13 mouse cellular contexts compared by ENCODE assay signal in the genomic region with DNA sequence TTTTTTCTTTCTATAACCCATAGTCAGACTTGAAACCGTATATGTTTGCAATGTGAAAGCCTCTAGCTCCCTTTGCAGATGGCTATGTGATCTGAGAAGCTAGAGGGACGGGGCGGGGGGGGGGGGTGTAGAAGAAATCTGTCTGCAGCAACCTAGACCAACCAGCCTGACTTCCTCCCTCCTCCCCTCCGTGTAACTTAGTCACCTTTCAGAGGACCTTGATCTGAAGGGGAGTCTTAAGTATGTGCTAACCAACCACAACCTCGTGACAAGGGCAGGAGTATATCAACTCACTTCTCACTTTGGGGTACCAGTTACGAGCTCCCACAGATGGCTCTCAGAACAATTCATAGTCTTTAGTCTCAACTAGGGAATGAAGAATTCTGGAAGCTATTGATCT. TPM values are rescaled to one million over a fixed set of nuclear protein-coding genes. Genes with fewer than 3 reads are reported as not detected.
"Had no signal": no experiment of that assay in that cellular context is flagged by ENCODE, and none has a peak within 500 bp of the region (broad histone marks: within the 10 kb centered on the region; RNA-seq: fewer than 3 reads in every experiment).

No protein-coding gene starts in this region.

- H3K4me2 ChIP-seq: liver, embryonic 13.5 days; lung, embryonic 15.5 days; midbrain, embryonic 12.5 days; neural tube, embryonic 13.5 days had no signal

- H3K36me3 ChIP-seq: liver, embryonic 13.5 days had no signal

- H3K27me3 ChIP-seq: liver, embryonic 13.5 days; lung, embryonic 15.5 days; midbrain, embryonic 12.5 days; neural tube, embryonic 13.5 days had no signal

- H3K4me3 ChIP-seq: liver, embryonic 13.5 days; lung, embryonic 15.5 days; midbrain, embryonic 12.5 days; neural tube, embryonic 13.5 days had no signal

- H3K27ac ChIP-seq: liver, embryonic 13.5 days; lung, embryonic 15.5 days; midbrain, embryonic 12.5 days; neural tube, embryonic 13.5 days; stomach, postnatal 0 days had no signal

- H3K9ac ChIP-seq: liver, embryonic 13.5 days; liver, postnatal 0 days; lung, embryonic 15.5 days; midbrain, embryonic 12.5 days; neural tube, embryonic 13.5 days had no signal

- DNase-seq: liver; liver, embryonic 13.5 days; liver, postnatal 0 days; retina, postnatal 1 day; right cerebral cortex, postnatal 25 days; thymus, postnatal 4 days had no signal

- H3K9me3 ChIP-seq: liver, embryonic 13.5 days; lung, embryonic 15.5 days; megakaryocyte, embryonic 14.5 days; midbrain, embryonic 12.5 days; neural tube, embryonic 13.5 days had no signal

- ATAC-seq: midbrain, embryonic 16.5 days had no signal

RNA-seq across cellular contexts. Expression of gene Chrna1, which starts 28.3 kb away (rescaled TPM):
- polyA plus RNA-seq: small intestine, adult 2 months had no signal
